Mouse (Mus musculus): ENCODE data around the gene Tfb2m. TPM values are rescaled to one million over a fixed set of nuclear protein-coding genes. Genes with fewer than 3 reads are reported as not detected.

The Tfb2m gene
- polyA plus RNA-seq, 1 experiment from 2014 or later: 33.6 TPM

- Histone ChIP-seq H3K9me3 (ENCODE audit: control insufficient read depth, low read length) (no peaks in the 10 kb centered on the region), H3K27ac (ENCODE audit: low read length) (no peak overlapping the region), H3K9ac (ENCODE audit: low read length) (no peak overlapping the region), H3K4me1 (replicated peaks; ENCODE audit: control insufficient read depth, insufficient read depth, low read length) (peaks cover 7% of the 10 kb centered on the region), H3K4me2 (ENCODE audit: low read depth, low read length) (no peak overlapping the region), H3K36me3 (ENCODE audit: control insufficient read depth, insufficient read depth, low read length) (no peaks in the 10 kb centered on the region), H3K4me3 (ENCODE audit: low read length) (no peak overlapping the region), H3K27me3 (ENCODE audit: control insufficient read depth, insufficient read depth, low read depth, low read length) (no peaks in the 10 kb centered on the region)
- no peak for ATAC-seq (ENCODE audit: low read depth)
- 90% methylated on average over 5 of the region's 5 CpGs for WGBS
These were observed 57.5 kb downstream of the Tfb2m start for GRCm38 (mm10) chr1:179488520-179488919.

- no peak for ATAC-seq (ENCODE audit: low read depth)
- no peak overlapping the region for H3K9ac ChIP-seq (ENCODE audit: low read length)
- no peak overlapping the region for H3K4me3 ChIP-seq (ENCODE audit: low read length)
- no peaks in the 10 kb centered on the region for H3K36me3 ChIP-seq (ENCODE audit: control insufficient read depth, insufficient read depth, low read length)
- no peaks in the 10 kb centered on the region for H3K27me3 ChIP-seq (ENCODE audit: control insufficient read depth, insufficient read depth, low read depth, low read length)
- 44% methylated on average over 5 of the region's 5 CpGs for WGBS
- H3K4me1 ChIP-seq (replicated peaks; ENCODE audit: control insufficient read depth, insufficient read depth, low read length): peaks cover 7% of the 10 kb centered on the region
- no peak overlapping the region for H3K27ac ChIP-seq (ENCODE audit: low read length)
- no peaks in the 10 kb centered on the region for H3K9me3 ChIP-seq (ENCODE audit: control insufficient read depth, low read length)
- no peak overlapping the region for H3K4me2 ChIP-seq (ENCODE audit: low read depth, low read length)
These were observed 58.1 kb downstream of the Tfb2m start for GRCm38 (mm10) chr1:179487990-179488389.

- H3K9ac ChIP-seq (ENCODE audit: low read length): no peak overlapping the region
- no peaks in the 10 kb centered on the region for H3K9me3 ChIP-seq (ENCODE audit: control insufficient read depth, low read length)
- H3K4me1 ChIP-seq (replicated peaks; ENCODE audit: control insufficient read depth, insufficient read depth, low read length): peaks cover 7% of the 10 kb centered on the region
- no peaks in the 10 kb centered on the region for H3K27me3 ChIP-seq (ENCODE audit: control insufficient read depth, insufficient read depth, low read depth, low read length)
- ATAC-seq (ENCODE audit: low read depth): no peak
- no peak overlapping the region for H3K4me2 ChIP-seq (ENCODE audit: low read depth, low read length)
- no peak overlapping the region for H3K27ac ChIP-seq (ENCODE audit: low read length)
- H3K4me3 ChIP-seq (ENCODE audit: low read length): no peak overlapping the region
- WGBS: 79% methylated on average over 2 of the region's 2 CpGs
- no peaks in the 10 kb centered on the region for H3K36me3 ChIP-seq (ENCODE audit: control insufficient read depth, insufficient read depth, low read length)
These were observed 58.8 kb downstream of the Tfb2m start for GRCm38 (mm10) chr1:179487238-179487637.

- peak overlapping the region; percentile 72 for H3K27ac ChIP-seq (ENCODE audit: low read length)
- no peaks in the 10 kb centered on the region for H3K9me3 ChIP-seq (ENCODE audit: control insufficient read depth, low read length)
- H3K4me3 ChIP-seq (ENCODE audit: low read length): no peak overlapping the region
- no peaks in the 10 kb centered on the region for H3K27me3 ChIP-seq (ENCODE audit: control insufficient read depth, insufficient read depth, low read depth, low read length)
- peak; percentile 60 for ATAC-seq (ENCODE audit: low read depth)
- H3K4me2 ChIP-seq (ENCODE audit: low read depth, low read length): no peak overlapping the region
- H3K4me1 ChIP-seq (replicated peaks; ENCODE audit: control insufficient read depth, insufficient read depth, low read length): peaks cover 7% of the 10 kb centered on the region
- no peak overlapping the region for H3K9ac ChIP-seq (ENCODE audit: low read length)
- H3K36me3 ChIP-seq (ENCODE audit: control insufficient read depth, insufficient read depth, low read length): no peaks in the 10 kb centered on the region
- 32% methylated on average over 3 of the region's 3 CpGs for WGBS
These were observed 60.1 kb downstream of the Tfb2m start for GRCm38 (mm10) chr1:179485784-179486540.

GRCm38 (mm10) chr1:179480862-179481261 is 65.2 kb downstream of the Tfb2m start:
- H3K36me3 ChIP-seq (ENCODE audit: control insufficient read depth, insufficient read depth, low read length): no peaks in the 10 kb centered on the region
- peaks cover 4% of the 10 kb centered on the region for H3K4me1 ChIP-seq (replicated peaks; ENCODE audit: control insufficient read depth, insufficient read depth, low read length)
- no peak overlapping the region for H3K4me3 ChIP-seq (ENCODE audit: low read length)
- H3K27ac ChIP-seq (ENCODE audit: low read length): no peak overlapping the region
- H3K9me3 ChIP-seq (ENCODE audit: control insufficient read depth, low read length): no peaks in the 10 kb centered on the region
- no peak overlapping the region for H3K4me2 ChIP-seq (ENCODE audit: low read depth, low read length)
- ATAC-seq (ENCODE audit: low read depth): no peak
- no peak overlapping the region for H3K9ac ChIP-seq (ENCODE audit: low read length)
- 74% methylated on average over 4 of the region's 4 CpGs for WGBS
- H3K27me3 ChIP-seq (ENCODE audit: control insufficient read depth, insufficient read depth, low read depth, low read length): no peaks in the 10 kb centered on the region

Other genes with a start within 250 kb of the Tfb2m start
- 16.8 and 19.1 TPM in 2 replicates for gene Smyd3, start 28.2 kb downstream of the Tfb2m start, polyA plus RNA-seq (2015; fragmentation: Nextera tagmentation; extraction: Ambion mirVana)
- gene Cnst, start 103 bp upstream of the Tfb2m start, polyA plus RNA-seq (2015; fragmentation: Nextera tagmentation; extraction: Ambion mirVana): 18.0 and 18.9 TPM in 2 replicates
- 74.5 and 76.7 TPM in 2 replicates for gene Sccpdh, start 121.9 kb upstream of the Tfb2m start, polyA plus RNA-seq (2015; fragmentation: Nextera tagmentation; extraction: Ambion mirVana)
- 0.44 TPM in 1 of 2 replicates, not detected in the other for gene Kif28, start 199.0 kb upstream of the Tfb2m start, polyA plus RNA-seq (2015; fragmentation: Nextera tagmentation; extraction: Ambion mirVana)

All from lung, embryonic 16.5 days (tissue).